Mouse (Mus musculus) hindbrain, embryonic 14.5 days (tissue): ENCODE measurements around the gene Igdcc3. TPM values are rescaled to one million over a fixed set of nuclear protein-coding genes. Genes with fewer than 3 reads are reported as not detected.

ENCODE experiments used
- ATAC-seq: fragments of 200-750 bp; cut with Nextera tagmentation; 2 replicates; pipeline ENCODE4 v1.8.0; 2017; ENCODE audit warnings: moderate number of reproducible peaks, mild to moderate bottlenecking, moderate TSS enrichment, moderate library complexity; ENCODE audit not compliant: low FRiP score
- DNase-seq: peaks from one replicate; pipeline ENCODE4 v3.0.0-alpha.2; 2015; ENCODE audit warnings: low spot score
- H3K27ac ChIP-seq: fragments of 300-500 bp; sonication (generic); 2 replicates; pipeline ENCODE4 v1.5.1; 2014; ENCODE audit warnings: mild to moderate bottlenecking, moderate library complexity
- H3K27me3 ChIP-seq: fragments of 300-500 bp; sonication (generic); 2 replicates; pipeline ENCODE4 v1.6.1; 2014; ENCODE audit warnings: mild to moderate bottlenecking, low read length, mixed read lengths; ENCODE audit not compliant: control insufficient read depth, insufficient read depth
- H3K36me3 ChIP-seq: fragments of 300-500 bp; sonication (generic); replicated peaks from 2 replicates; pipeline ENCODE4 v1.6.1; 2014; ENCODE audit not compliant: control insufficient read depth, insufficient read depth
- H3K4me1 ChIP-seq: fragments of 300-500 bp; sonication (generic); replicated peaks from 2 replicates; pipeline ENCODE4 v1.6.1; 2014; ENCODE audit warnings: antibody characterized with exemption, low read length, mixed read lengths; ENCODE audit not compliant: control insufficient read depth, insufficient read depth
- H3K4me2 ChIP-seq: fragments of 300-500 bp; sonication (generic); replicated peaks from 2 replicates; pipeline ENCODE4 v1.6.1; 2014; ENCODE audit warnings: mild to moderate bottlenecking, moderate library complexity
- H3K4me3 ChIP-seq: fragments of 300-500 bp; sonication (generic); replicated peaks from 2 replicates; pipeline ENCODE4 v1.5.1; 2014; ENCODE audit warnings: mild to moderate bottlenecking, low read length
- H3K9ac ChIP-seq: fragments of 300-500 bp; sonication (generic); 2 replicates; pipeline ENCODE4 v1.6.1; 2014
- H3K9me3 ChIP-seq: fragments of 300-500 bp; sonication (generic); 2 replicates; pipeline ENCODE4 v1.6.1; 2016; ENCODE audit warnings: low read length; ENCODE audit not compliant: control insufficient read depth
- WGBS: fragments of 180-500 bp; shearing (Covaris S2); extraction: QIAGEN DNeasy Blood & Tissue Kit; methylation state at CpG from one replicate; pipeline ENCODE4 v1.1.7; 2014; 5-methylcytosine and 5-hydroxymethylcytosine counted together
- polyA plus RNA-seq: library from polyadenylated mRNA; unstranded; fragments of >200 nt; fragmentation: Nextera tagmentation; extraction: Ambion mirVana; gene quantifications from 2 replicates; pipeline ENCODE4 v1.2.1, GENCODE M21; 2014

Gene Igdcc3
- polyA plus RNA-seq, 1 experiment from 2014 or later, result 10.5 TPM

DNA sequence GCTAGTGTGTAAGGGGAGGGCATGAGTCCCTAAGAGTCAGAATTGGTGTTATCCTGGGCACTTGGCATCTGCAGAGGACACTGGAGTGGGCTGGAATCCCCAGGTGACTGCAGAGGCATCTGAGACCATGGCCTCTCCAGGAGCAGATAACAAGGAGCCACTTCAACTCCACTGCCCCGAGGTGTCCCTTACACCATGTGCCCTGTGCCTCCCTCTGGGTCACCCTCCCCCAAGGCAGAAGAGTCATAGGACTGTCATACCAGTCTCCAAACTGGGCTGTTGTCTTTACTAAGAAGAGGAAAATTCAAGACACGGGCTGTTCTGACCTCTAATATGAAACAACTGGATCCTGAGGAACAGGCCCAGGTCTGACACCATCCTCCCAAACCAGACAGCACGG lies 93.7 kb downstream of the Igdcc3 start:
- H3K9me3 ChIP-seq, result no peaks in the 10 kb centered on the region
- H3K4me1 ChIP-seq, result peaks cover 5% of the 10 kb centered on the region; the same call in 1 of the 2 replicates
- H3K4me3 ChIP-seq, result no peak overlapping the region
- 85% methylated on average over 3 of the region's 3 CpGs for WGBS
- H3K27me3 ChIP-seq, result no peaks in the 10 kb centered on the region
- peaks cover 7% of the 10 kb centered on the region; the same call in 1 of the 2 replicates for H3K36me3 ChIP-seq
- no peak overlapping the region for H3K9ac ChIP-seq
- H3K27ac ChIP-seq, result no peak overlapping the region
- ATAC-seq (no peak), DNase-seq (no peak)
- no peak overlapping the region for H3K4me2 ChIP-seq

Other genes starting within 250 kb of the Igdcc3 start
- gene Slc24a1, start 189.6 kb upstream of the Igdcc3 start, polyA plus RNA-seq, result 0.08 and 0.13 TPM in 2 replicates
- 37.6 and 39.1 TPM in 2 replicates for gene Ints14, start 180.3 kb upstream of the Igdcc3 start, polyA plus RNA-seq
- 149 and 185 TPM in 2 replicates for gene Hacd3, start 119.5 kb upstream of the Igdcc3 start, polyA plus RNA-seq
- gene Dpp8, start 108.8 kb upstream of the Igdcc3 start, polyA plus RNA-seq, result 33.9 and 39.5 TPM in 2 replicates
- 18.9 and 19.4 TPM in 2 replicates for gene Igdcc4, start 39.7 kb upstream of the Igdcc3 start, polyA plus RNA-seq
- gene Parp16, start 54.2 kb downstream of the Igdcc3 start, polyA plus RNA-seq, result 6.3 and 7.9 TPM in 2 replicates
- 0.33 and 0.84 TPM in 2 replicates for gene Cilp, start 124.0 kb downstream of the Igdcc3 start, polyA plus RNA-seq
- 41.5 and 43.7 TPM in 2 replicates for gene Clpx, start 153.1 kb downstream of the Igdcc3 start, polyA plus RNA-seq
- gene Pdcd7, start 204.9 kb downstream of the Igdcc3 start, polyA plus RNA-seq, result 10.7 and 13.3 TPM in 2 replicates
- 2.8 and 4.2 TPM in 2 replicates for gene Ubap1l, start 219.9 kb downstream of the Igdcc3 start, polyA plus RNA-seq